Mouse (Mus musculus) cerebellum, adult 2 months (tissue): ENCODE measurements around the gene Ptcd3. TPM values are rescaled to one million over a fixed set of nuclear protein-coding genes. Genes with fewer than 3 reads are reported as not detected.
A peak's percentile ranks its signal among the peaks of the same experiment; 100 is the strongest.

Experiments
- DNase-seq, 2 experiments: peaks; one replicate each; pipeline ENCODE4 v3.0.0; 2021
- H3K27ac ChIP-seq: fragments of 200-500 bp; 2 replicates; pipeline ENCODE4 v1.5.1; 2012; ENCODE audit warnings: low read length, control low read depth, inconsistent platforms; ENCODE audit not compliant: insufficient read depth
- H3K27me3 ChIP-seq: fragments of 200-500 bp; 2 replicates; pipeline ENCODE4 v1.6.1; 2012; ENCODE audit warnings: inconsistent platforms, mild to moderate bottlenecking, low read length, moderate library complexity; ENCODE audit not compliant: control insufficient read depth, insufficient read depth
- H3K4me1 ChIP-seq: fragments of 200-500 bp; 2 replicates; pipeline ENCODE4 v1.6.1; 2011; ENCODE audit warnings: low read length; ENCODE audit not compliant: control insufficient read depth, insufficient read depth
- H3K4me3 ChIP-seq: fragments of 200-500 bp; replicated peaks from 2 replicates; pipeline ENCODE3; 2011; ENCODE audit warnings: mild to moderate bottlenecking, low read depth, low read length, control low read depth; ENCODE audit not compliant: insufficient read depth
- CTCF ChIP-seq: fragments of 200-500 bp; IDR thresholded peaks from 2 replicates; pipeline ENCODE4 v1.5.1; 2011; ENCODE audit warnings: low read depth, mild to moderate bottlenecking, control low read depth, low read length, moderate library complexity, borderline replicate concordance; ENCODE audit not compliant: insufficient read depth
- POLR2A ChIP-seq: fragments of 200-500 bp; IDR thresholded peaks from 2 replicates; pipeline ENCODE4 v1.6.1; 2011; ENCODE audit warnings: low read length, control low read depth, borderline replicate concordance; ENCODE audit not compliant: insufficient read depth
- WGBS: fragments of 180-500 bp; shearing (Covaris S2); methylation state at CpG from one replicate; pipeline ENCODE4 v1.1.7; 2018; 5-methylcytosine and 5-hydroxymethylcytosine counted together
- polyA plus RNA-seq: library from polyadenylated mRNA; depleted of rRNA; stranded (reverse); fragments of >200 nt; gene quantifications from 2 replicates; pipeline ENCODE4 v1.2.3, GENCODE M21; 2012; rRNA removed

Gene Ptcd3
- polyA plus RNA-seq, 1 experiment = 64.1 TPM

DNA sequence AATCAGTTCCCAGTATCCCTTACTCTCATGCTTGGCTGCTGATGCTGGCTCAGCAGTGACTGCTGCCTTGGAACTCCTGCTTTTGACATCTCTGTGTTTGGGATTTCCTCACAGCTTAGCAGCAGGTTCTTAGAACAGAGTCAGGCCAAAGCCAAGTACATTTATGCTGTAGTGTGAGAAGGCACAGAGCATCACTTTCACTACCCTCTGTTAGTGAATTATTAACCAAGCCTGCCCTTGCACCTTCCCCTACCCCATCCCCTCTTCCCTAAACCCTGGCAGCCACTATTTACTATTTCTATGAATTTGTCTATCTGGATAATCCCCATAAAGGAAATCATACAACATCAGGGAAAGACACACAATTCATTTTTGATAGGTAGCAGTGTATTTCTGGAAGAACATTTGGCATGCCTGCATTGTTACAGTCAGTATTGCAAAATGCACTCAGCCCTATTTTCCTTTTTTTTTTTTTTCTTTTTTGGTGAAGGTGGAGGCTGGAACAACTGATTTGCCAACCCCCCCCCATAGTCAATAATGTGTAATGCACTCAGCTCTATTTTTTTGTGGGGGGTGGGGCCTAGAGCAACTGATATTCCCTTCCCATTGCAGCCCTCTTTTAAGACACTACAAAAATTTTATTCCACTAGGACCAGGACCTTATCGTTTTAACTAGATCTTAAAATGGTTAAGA lies 67.8 kb downstream of the Ptcd3 start:
- DNase-seq = no peak
- Histone ChIP-seq H3K27me3 (no peaks in the 10 kb centered on the region), H3K4me3 (no peak overlapping the region), H3K27ac (no peak overlapping the region), H3K4me1 (no peaks in the 10 kb centered on the region; the same call in 1 of the 2 replicates)
- 98% methylated on average over 1 of the region's 1 CpGs for WGBS
- no peak for TF ChIP-seq CTCF
- TF ChIP-seq POLR2A = no peak

DNA sequence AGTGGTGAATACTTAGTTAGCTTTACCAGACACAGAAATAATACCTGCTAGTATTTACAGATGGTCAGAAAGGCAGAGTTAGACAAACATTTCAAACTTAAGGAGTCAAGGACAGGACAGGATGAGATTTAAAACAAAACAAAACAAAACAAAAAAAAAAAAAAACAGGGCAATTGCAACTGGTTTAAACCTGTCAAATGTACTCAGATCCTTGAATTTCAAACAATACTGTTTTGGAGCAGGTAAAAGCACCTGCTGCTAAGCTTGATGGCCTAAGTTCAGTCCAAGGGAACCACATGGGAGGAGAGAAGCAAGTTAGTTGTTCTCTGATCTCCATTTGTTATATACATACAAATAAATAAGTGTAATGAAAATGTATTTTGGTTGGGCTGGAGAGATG lies 68.7 kb downstream of the Ptcd3 start:
- H3K4me3 ChIP-seq = no peak overlapping the region
- no peak for DNase-seq
- TF ChIP-seq POLR2A (no peak), CTCF (no peak)
- H3K27me3 ChIP-seq = no peaks in the 10 kb centered on the region
- H3K4me1 ChIP-seq = no peaks in the 10 kb centered on the region; the same call in 1 of the 2 replicates
- no peak overlapping the region for H3K27ac ChIP-seq

DNA sequence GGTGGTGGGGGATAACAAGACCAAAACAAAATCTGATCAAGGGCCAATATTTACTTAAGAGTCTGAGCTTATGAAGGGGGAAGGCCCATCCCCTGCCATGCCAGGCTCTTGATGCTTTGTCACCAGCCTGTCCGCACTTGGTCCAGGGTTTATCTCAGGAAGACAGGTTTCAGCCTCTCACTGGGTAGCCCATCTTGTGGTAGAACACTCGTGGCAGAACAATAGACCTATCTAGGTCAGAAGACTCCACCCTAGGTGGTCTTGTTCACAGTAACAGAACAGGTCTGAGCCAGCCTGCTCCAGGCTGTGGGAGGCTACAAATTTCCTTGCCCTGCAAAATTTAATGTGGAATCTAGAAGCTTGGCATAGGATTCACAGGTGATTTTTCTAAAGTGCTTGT lies 71.7 kb downstream of the Ptcd3 start:
- TF ChIP-seq POLR2A = no peak
- no peak for TF ChIP-seq CTCF
- DNase-seq = peak; percentile 36 to 47
- Histone ChIP-seq H3K27ac (no peak overlapping the region), H3K4me3 (no peak overlapping the region), H3K27me3 (no peaks in the 10 kb centered on the region), H3K4me1 (no peaks in the 10 kb centered on the region; the same call in 1 of the 2 replicates)
- WGBS = 19% methylated on average over 2 of the region's 2 CpGs

- no peaks in the 10 kb centered on the region; the same call in 1 of the 2 replicates for H3K4me1 ChIP-seq
- H3K4me3 ChIP-seq = peak overlapping the region; percentile 77
- WGBS = under 1% methylated on average over 21 of the region's 21 CpGs
- no peaks in the 10 kb centered on the region for H3K27me3 ChIP-seq
- no peak; the same call in 1 of the 2 replicates for TF ChIP-seq POLR2A
- no peak for TF ChIP-seq CTCF
- peak; percentile 94 to 98 for DNase-seq
- peak overlapping the region; percentile 89 for H3K27ac ChIP-seq
These were observed 77.0 kb downstream of the Ptcd3 start for GRCm38 (mm10) chr6:71831581-71831960.

GRCm38 (mm10) chr6:71830690-71831580 lies 77.6 kb downstream of the Ptcd3 start, which contains the start of gene Immt:
Immt (plus strand) TSS chr6:71831331.
- WGBS = under 1% methylated on average over 64 of the region's 64 CpGs
- Histone ChIP-seq H3K4me1 (no peaks in the 10 kb centered on the region), H3K27ac (peak within 1 kb of the TSS; percentile 89), H3K4me3 (peak within 1 kb of the TSS; percentile 78), H3K27me3 (no peaks in the 10 kb centered on the region)
- peak; percentile 96 to 99 for DNase-seq
- TF ChIP-seq CTCF (no peak), POLR2A (peak; percentile 94)

Other genes with a start within 250 kb of the Ptcd3 start
- 74.0 and 82.1 TPM in 2 replicates for gene Reep1, start 201.2 kb downstream of the Ptcd3 start, polyA plus RNA-seq
- 21.7 and 22.1 TPM in 2 replicates for gene Mrpl35, start 81.8 kb downstream of the Ptcd3 start, polyA plus RNA-seq
- 110 and 115 TPM in 2 replicates for gene Immt, start 77.4 kb downstream of the Ptcd3 start, polyA plus RNA-seq
- 18.9 and 19.6 TPM in 2 replicates for gene Polr1a, start 303 bp upstream of the Ptcd3 start, polyA plus RNA-seq
- 129 TPM in 2 replicates for gene St3gal5, start 188.8 kb upstream of the Ptcd3 start, polyA plus RNA-seq